Mouse (Mus musculus) kidney, adult 2 months (tissue): ENCODE measurements around the gene Rras2.

Experiments
- CTCF ChIP-seq: fragments of 200-500 bp; conservative IDR thresholded peaks from 2 replicates; pipeline ENCODE4 v1.5.1; 2011; ENCODE audit warnings: low read depth, mild to moderate bottlenecking, control low read depth, low read length, moderate library complexity, mixed read lengths; ENCODE audit not compliant: insufficient read depth, insufficient read length
- POLR2A ChIP-seq: fragments of 200-500 bp; IDR thresholded peaks from one replicate; pipeline ENCODE4 v1.6.1; 2011; ENCODE audit warnings: low read depth, low read length, control low read depth

- no peak for TF ChIP-seq POLR2A
- TF ChIP-seq CTCF: no peak
Observed at GRCm38 (mm10) chr7:114105886-114106285, 11.7 kb downstream of the Rras2 start.
